Mouse (Mus musculus) adrenal gland (tissue): Measurements from ENCODE around the gene Ank.

Experiments used
- intact Hi-C: fragments of 180-260 bp; cut with DNase I; formaldehyde crosslinking; loops from one replicate; pipeline ENCODE4 v1.15.1; 2025
- microRNA-seq, 2 experiments: library from miRNA; unstranded; fragments of <30 nt; microRNA quantifications; one replicate each; pipeline ENCODE4; 2019

Ank gene

DNA sequence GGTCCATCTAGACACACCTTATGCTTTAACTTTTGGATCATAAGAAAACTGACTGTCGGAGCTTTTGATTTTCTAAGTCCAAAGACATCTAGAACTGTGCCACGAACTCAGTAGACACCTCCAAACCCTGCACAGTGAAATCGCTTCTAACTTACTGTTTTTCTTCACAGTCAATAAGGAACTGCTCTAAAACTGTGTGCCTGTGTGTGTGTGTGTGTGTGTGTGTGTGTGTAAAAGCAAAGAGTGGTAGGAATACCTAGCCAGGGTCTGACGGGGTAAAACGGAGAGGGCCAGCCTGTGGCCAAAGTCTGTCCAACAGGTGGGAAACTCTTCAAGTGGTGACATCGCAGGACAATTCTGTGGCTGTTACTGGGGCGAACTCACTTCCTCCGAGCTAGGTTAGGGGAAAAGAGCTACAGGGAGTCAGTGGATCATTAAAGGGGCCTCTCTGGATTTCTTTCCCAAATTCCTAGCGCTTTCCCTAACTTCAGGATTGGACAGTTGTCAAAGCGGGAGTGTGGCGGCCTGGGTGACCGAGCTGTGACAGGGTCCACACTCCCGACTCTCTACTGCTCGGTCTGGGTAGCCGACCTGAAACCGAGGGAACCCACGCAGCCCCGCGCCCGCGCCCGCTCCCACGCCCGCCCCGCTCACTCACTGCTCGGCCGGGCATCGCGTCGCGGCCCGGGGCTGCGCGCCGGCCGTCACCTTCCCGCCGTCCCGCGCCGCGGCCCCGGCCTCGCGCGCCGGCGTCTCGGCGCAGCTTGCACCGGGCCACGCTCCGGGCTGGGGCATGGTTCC, 163.5 kb downstream of the Ank start:
- intact Hi-C loops = no loop called here

DNA sequence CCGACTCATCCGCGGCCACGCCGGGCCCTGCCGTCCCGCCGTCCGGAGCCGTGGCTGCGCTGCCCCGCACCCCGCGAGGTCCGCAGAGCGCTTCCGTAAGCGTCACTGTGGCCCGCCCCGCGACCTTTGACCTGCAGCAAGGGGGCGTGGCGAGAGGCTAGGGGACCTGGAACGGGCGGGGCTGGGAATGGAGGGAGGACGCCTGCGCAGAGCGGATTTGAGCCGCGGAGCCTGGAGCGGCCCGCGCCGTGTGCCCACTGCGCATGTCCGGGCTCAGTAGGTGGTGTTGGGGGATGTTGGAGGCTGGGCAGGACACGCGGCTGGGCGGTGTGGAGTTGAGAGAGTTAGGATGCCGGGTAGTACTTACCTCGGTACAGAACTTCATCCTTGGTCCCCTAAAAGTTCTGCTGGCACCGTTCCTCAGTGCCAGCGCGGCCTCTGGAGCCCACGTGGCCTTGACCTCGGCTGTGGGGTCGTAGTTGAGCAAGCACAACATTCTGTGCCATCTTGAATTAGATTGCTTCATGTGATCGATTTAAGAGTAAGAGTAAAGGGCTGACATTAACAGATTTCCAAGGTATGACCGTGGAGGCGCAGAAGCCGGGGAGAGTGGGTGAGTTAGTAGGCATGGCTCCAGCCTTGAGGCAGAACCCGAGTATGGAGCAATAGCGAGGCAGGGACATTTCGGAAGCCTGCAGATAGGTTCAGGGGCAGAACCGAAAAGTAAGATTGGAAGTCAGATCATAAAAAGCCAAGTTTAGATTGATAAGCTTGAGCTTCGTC, 164.3 kb downstream of the Ank start, which contains the start of gene Otulin:
Gene Otulin (minus strand): TSS at position 93 of the 783 bp plus-strand sequence.
- intact Hi-C loops = no loop called here

DNA sequence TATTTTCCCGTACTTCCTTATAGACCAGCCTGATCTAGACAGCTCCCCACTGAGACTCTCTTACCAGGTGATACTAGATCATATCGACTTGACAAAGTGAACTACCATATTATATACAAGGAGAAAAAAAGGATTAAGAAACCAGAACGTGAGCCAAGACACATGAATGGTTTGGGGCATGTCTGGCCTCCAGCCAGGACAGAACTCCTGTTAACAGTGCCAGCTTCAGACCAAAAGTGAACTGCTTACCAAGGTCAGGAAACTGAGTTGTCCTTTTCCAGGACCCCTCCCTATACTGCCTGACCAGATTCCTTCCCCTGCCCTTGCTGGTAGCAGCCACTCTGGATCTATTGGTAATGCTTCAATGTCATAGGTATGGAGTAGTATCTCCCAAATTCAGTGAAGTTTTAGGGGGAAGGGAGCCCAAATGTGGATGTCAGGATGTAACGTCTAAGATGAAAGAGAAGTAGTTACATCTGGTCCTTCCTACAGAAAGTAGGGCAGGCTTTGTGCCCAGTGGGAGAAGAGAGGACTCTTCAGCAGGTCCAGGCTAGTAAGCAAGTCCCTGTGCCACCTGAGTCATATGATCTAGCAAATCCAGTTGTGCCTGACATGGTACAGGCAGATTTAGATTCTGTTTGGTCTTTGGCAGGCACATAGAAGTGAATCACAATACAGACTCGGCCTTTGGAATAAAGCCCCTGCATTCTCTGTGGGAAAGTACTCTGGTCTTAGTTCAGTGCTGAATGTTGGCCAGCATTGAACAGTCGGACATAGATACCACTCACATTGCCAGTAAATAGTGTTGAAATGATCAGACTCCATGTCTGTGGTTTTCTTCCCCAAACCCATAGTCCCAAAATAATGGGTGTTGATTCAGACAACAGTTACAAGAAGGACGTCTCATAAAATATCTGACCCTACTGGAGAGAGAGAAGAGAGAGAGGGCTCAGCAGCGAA, 167.7 kb downstream of the Ank start:
- intact Hi-C loops = no loop called here

DNA sequence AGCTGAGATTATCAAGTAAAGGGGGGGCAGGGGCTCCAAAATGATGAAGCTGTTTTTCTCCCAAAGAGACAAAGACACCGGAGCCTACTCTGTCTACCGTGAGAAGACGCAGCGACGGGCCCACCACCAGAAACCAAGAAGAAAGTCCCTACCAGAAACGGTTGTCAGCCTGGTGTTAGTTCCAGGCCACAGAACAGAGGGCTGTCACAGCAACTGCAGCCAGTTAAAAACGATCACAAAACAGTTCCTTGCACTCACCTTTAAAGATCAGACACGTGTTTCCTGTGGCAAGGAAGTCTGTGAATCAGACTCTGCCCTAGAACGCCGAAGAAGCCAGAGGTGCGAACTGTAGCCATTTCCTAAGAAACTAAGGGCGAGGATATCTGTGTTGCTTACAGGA, 174.7 kb downstream of the Ank start:
- intact Hi-C loops = loop anchor here (5.0 kb wide), 1 partner anchor 324 kb away; no protein-coding TSS in a partner anchor

DNA sequence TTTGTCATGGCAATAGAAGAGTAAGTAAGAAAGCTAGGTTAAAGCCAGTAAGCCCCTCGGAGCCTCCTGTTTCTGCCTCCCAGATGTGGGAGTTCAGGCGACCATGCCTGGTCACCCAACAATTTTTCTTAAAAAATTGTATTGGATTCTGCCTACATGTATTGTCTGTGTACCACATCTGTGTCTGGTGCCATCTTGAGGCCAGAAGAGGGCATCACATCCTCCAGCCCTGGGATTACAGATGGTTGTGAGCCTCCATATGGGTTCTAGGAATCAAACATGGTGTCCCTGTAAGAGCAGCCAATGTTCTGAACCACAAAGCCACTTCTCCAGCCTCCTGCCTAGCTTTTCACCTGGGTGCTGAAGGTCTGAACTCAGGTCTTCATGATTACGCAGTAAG, 176.4 kb downstream of the Ank start:
- intact Hi-C loops = loop anchor here (5.0 kb wide), 1 partner anchor 326 kb away; no protein-coding TSS in a partner anchor

Small RNA genes lying within 50 kb of the gene (microRNA-seq; reads per million reads assigned to microRNA genes)
- gene Mir7117 = 0.11 to 0.62 reads per million in 2 experiments
